Mouse (Mus musculus): ENCODE results near the gene Fn3k. TPM values are rescaled to one million over a fixed set of nuclear protein-coding genes. Genes with fewer than 3 reads are reported as not detected.

Gene Fn3k
- polyA plus RNA-seq, 1 experiment from 2014 or later = 19.4 TPM

- 87% methylated on average over 2 of the region's 2 CpGs for WGBS
- no peak for ATAC-seq (replicated peaks; ENCODE audit: extremely low read depth, insufficient read depth, low FRiP score)
- no peaks in the 10 kb centered on the region for H3K9me3 ChIP-seq (replicated peaks; ENCODE audit: control insufficient read depth, low read length)
- no peak overlapping the region for H3K4me3 ChIP-seq (ENCODE audit: low read length)
- H3K27ac ChIP-seq (ENCODE audit: low read length) = no peak overlapping the region
- no peak overlapping the region for H3K9ac ChIP-seq (ENCODE audit: low read length)
- peaks cover 7% of the 10 kb centered on the region; the same call in 1 of the 2 replicates for H3K36me3 ChIP-seq (ENCODE audit: control insufficient read depth, insufficient read depth)
- H3K27me3 ChIP-seq (ENCODE audit: control insufficient read depth, insufficient read depth, low read length) = no peaks in the 10 kb centered on the region
- H3K4me2 ChIP-seq (ENCODE audit: low read depth, low read length) = no peak overlapping the region
- no peaks in the 10 kb centered on the region for H3K4me1 ChIP-seq (ENCODE audit: control insufficient read depth, insufficient read depth, low read length)
These were observed 46.4 kb downstream of the Fn3k start for GRCm38 (mm10) chr11:121481129-121481528.

- Histone ChIP-seq H3K9ac (ENCODE audit: low read length) (no peak overlapping the region), H3K36me3 (ENCODE audit: control insufficient read depth, insufficient read depth) (peaks cover 2% of the 10 kb centered on the region; the same call in 1 of the 2 replicates), H3K27ac (ENCODE audit: low read length) (no peak overlapping the region), H3K4me3 (ENCODE audit: low read length) (no peak overlapping the region), H3K9me3 (replicated peaks; ENCODE audit: control insufficient read depth, low read length) (no peaks in the 10 kb centered on the region), H3K27me3 (ENCODE audit: control insufficient read depth, insufficient read depth, low read length) (no peaks in the 10 kb centered on the region), H3K4me1 (ENCODE audit: control insufficient read depth, insufficient read depth, low read length) (no peaks in the 10 kb centered on the region), H3K4me2 (ENCODE audit: low read depth, low read length) (no peak overlapping the region)
- no peak for ATAC-seq (replicated peaks; ENCODE audit: extremely low read depth, insufficient read depth, low FRiP score)
- 84% methylated on average over 9 of the region's 9 CpGs for WGBS
These were observed 51.2 kb downstream of the Fn3k start for GRCm38 (mm10) chr11:121485882-121486281.

- Histone ChIP-seq H3K9ac (ENCODE audit: low read length) (no peak overlapping the region), H3K27ac (ENCODE audit: low read length) (no peak overlapping the region), H3K4me2 (ENCODE audit: low read depth, low read length) (no peak overlapping the region), H3K9me3 (replicated peaks; ENCODE audit: control insufficient read depth, low read length) (no peaks in the 10 kb centered on the region), H3K36me3 (ENCODE audit: control insufficient read depth, insufficient read depth) (peaks cover 2% of the 10 kb centered on the region; the same call in 1 of the 2 replicates), H3K4me1 (ENCODE audit: control insufficient read depth, insufficient read depth, low read length) (0 out of 2 replicates have a peak, but pooled peaks cover 2% of the 10 kb centered on the region), H3K4me3 (ENCODE audit: low read length) (no peak overlapping the region), H3K27me3 (ENCODE audit: control insufficient read depth, insufficient read depth, low read length) (no peaks in the 10 kb centered on the region)
- no peak for ATAC-seq (replicated peaks; ENCODE audit: extremely low read depth, insufficient read depth, low FRiP score)
These were observed 55.9 kb downstream of the Fn3k start for GRCm38 (mm10) chr11:121490651-121491050.

Small RNAs within 50 kb of the gene (microRNA-seq; reads per million reads assigned to microRNA genes)
- not detected for gene Mir7236

Other genes starting within 250 kb of the Fn3k start
- 9.1 and 9.3 TPM in 2 replicates for gene Hexdc, start 230.5 kb upstream of the Fn3k start, polyA plus RNA-seq (2015; fragmentation: Nextera tagmentation; extraction: Ambion mirVana)
- 28.2 and 32.7 TPM in 2 replicates for gene Ogfod3, start 230.2 kb upstream of the Fn3k start, polyA plus RNA-seq (2015; fragmentation: Nextera tagmentation; extraction: Ambion mirVana)
- 24.5 and 27.1 TPM in 2 replicates for gene Cybc1, start 205.6 kb upstream of the Fn3k start, polyA plus RNA-seq (2015; fragmentation: Nextera tagmentation; extraction: Ambion mirVana)
- 64.9 and 68.4 TPM in 2 replicates for gene Narf, start 197.7 kb upstream of the Fn3k start, polyA plus RNA-seq (2015; fragmentation: Nextera tagmentation; extraction: Ambion mirVana)
- gene Foxk2, start 174.9 kb upstream of the Fn3k start, polyA plus RNA-seq (2015; fragmentation: Nextera tagmentation; extraction: Ambion mirVana) = 4.6 and 6.4 TPM in 2 replicates
- 73.0 and 81.1 TPM in 2 replicates for gene Wdr45b, start 80.5 kb upstream of the Fn3k start, polyA plus RNA-seq (2015; fragmentation: Nextera tagmentation; extraction: Ambion mirVana)
- gene Rab40b, start 46.7 kb upstream of the Fn3k start, polyA plus RNA-seq (2015; fragmentation: Nextera tagmentation; extraction: Ambion mirVana) = 6.2 and 7.9 TPM in 2 replicates
- 4.4 and 6.0 TPM in 2 replicates for gene Fn3krp, start 13.5 kb upstream of the Fn3k start, polyA plus RNA-seq (2015; fragmentation: Nextera tagmentation; extraction: Ambion mirVana)
- gene Tbcd, start 17.0 kb downstream of the Fn3k start, polyA plus RNA-seq (2015; fragmentation: Nextera tagmentation; extraction: Ambion mirVana) = 21.1 and 22.8 TPM in 2 replicates
- gene Zfp750, start 84.4 kb downstream of the Fn3k start, polyA plus RNA-seq (2015; fragmentation: Nextera tagmentation; extraction: Ambion mirVana) = 0.32 and 0.55 TPM in 2 replicates
- gene B3gntl1, start 238.2 kb downstream of the Fn3k start, polyA plus RNA-seq (2015; fragmentation: Nextera tagmentation; extraction: Ambion mirVana) = 6.0 TPM in 2 replicates